Mouse (Mus musculus) neural tube, embryonic 14.5 days (tissue): ENCODE measurements around the gene Gm21921. TPM values are rescaled to one million over a fixed set of nuclear protein-coding genes. Genes with fewer than 3 reads are reported as not detected.
"Not testable (repeated sequence)": the region's sequence is repeated elsewhere in the genome, so short reads cannot be mapped to it uniquely, and the experiment has no call there.

ENCODE experiments used
- ATAC-seq: fragments of 200-750 bp; cut with Nextera tagmentation; 2 replicates; pipeline ENCODE4 v1.8.0; 2017; ENCODE audit warnings: low read depth, mild to moderate bottlenecking, moderate TSS enrichment, moderate library complexity
- H3K27ac ChIP-seq: fragments of 300-500 bp; sonication (generic); 2 replicates; pipeline ENCODE4 v1.5.1; 2014; ENCODE audit warnings: low read depth, mild to moderate bottlenecking, control low read depth, low read length, moderate library complexity, mixed read lengths
- H3K27me3 ChIP-seq: fragments of 300-500 bp; sonication (generic); 2 replicates; pipeline ENCODE4 v1.6.1; 2014; ENCODE audit warnings: low read length; ENCODE audit not compliant: control insufficient read depth, insufficient read depth
- H3K36me3 ChIP-seq: fragments of 300-500 bp; sonication (generic); 2 replicates; pipeline ENCODE4 v1.6.1; 2014; ENCODE audit warnings: low read length, mixed read lengths; ENCODE audit not compliant: control insufficient read depth, insufficient read depth
- H3K4me1 ChIP-seq: fragments of 300-500 bp; sonication (generic); 2 replicates; pipeline ENCODE4 v1.6.1; 2014; ENCODE audit warnings: low read length; ENCODE audit not compliant: control insufficient read depth, insufficient read depth
- H3K4me2 ChIP-seq: fragments of 300-500 bp; sonication (generic); 2 replicates; pipeline ENCODE4 v1.6.1; 2014; ENCODE audit warnings: mild to moderate bottlenecking, low read depth, low read length, control low read depth
- H3K4me3 ChIP-seq: fragments of 300-500 bp; sonication (generic); 2 replicates; pipeline ENCODE4 v1.5.1; 2014; ENCODE audit warnings: low read depth, low read length, control low read depth, mixed read lengths
- H3K9ac ChIP-seq: fragments of 300-500 bp; sonication (generic); replicated peaks from 2 replicates; pipeline ENCODE4 v1.6.1; 2014; ENCODE audit warnings: low read depth, mild to moderate bottlenecking, control low read depth, low read length, mixed read lengths
- H3K9me3 ChIP-seq: fragments of 300-500 bp; sonication (generic); 2 replicates; pipeline ENCODE4 v1.6.1; 2016; ENCODE audit warnings: low read length; ENCODE audit not compliant: control insufficient read depth
- WGBS: fragments of 180-500 bp; shearing (Covaris S2); extraction: QIAGEN DNeasy Blood & Tissue Kit; methylation state at CpG from one replicate; pipeline ENCODE4 v1.1.7; 2014; 5-methylcytosine and 5-hydroxymethylcytosine counted together
- polyA plus RNA-seq: library from polyadenylated mRNA; unstranded; fragments of >200 nt; fragmentation: Nextera tagmentation; extraction: Ambion mirVana; gene quantifications from 2 replicates; pipeline ENCODE4 v1.2.1, GENCODE M21; 2014

Gm21921 gene
- polyA plus RNA-seq: not detected in 2 replicates

- not testable (repeated sequence) for H3K9ac ChIP-seq, H3K9me3 ChIP-seq, H3K27ac ChIP-seq, H3K27me3 ChIP-seq, ATAC-seq, H3K4me1 ChIP-seq, H3K36me3 ChIP-seq, H3K4me3 ChIP-seq, H3K4me2 ChIP-seq
- no CpG with 5 or more reads among the region's 2 CpGs for WGBS
These were observed at the start of gene Gm21921 for GRCm38 (mm10) chrY:24796143-24796542. Gene Gm21921 (minus strand): TSS chrY:24796243.
